In genomic region chrX:129158794-129159411, GRCm38 (mm10) we compare ENCODE assay signal across 20 mouse cellular contexts.
DNase-seq lines count a peak whose midpoint lies in the region; ATAC-seq and TF ChIP-seq lines count a peak whose summit lies in the region.
"Had no signal": no experiment of that assay in that cellular context is flagged by ENCODE, and none has a peak within 500 bp of the region (broad histone marks: within the 10 kb centered on the region; RNA-seq: fewer than 3 reads in every experiment).

No protein-coding gene starts in this region.

- TF ChIP-seq POLR2A in thymus, adult 2 months (IDR thresholded peaks at IDR 0.05; ENCODE audit: control insufficient read depth, extremely low read depth, insufficient read depth, low read length, poor library complexity): no peak

- peak; percentile 5 for DNase-seq in hindbrain, embryonic 11.5 days (ENCODE audit: low spot score)
- no peak for DNase-seq in hindbrain, embryonic 14.5 days (ENCODE audit: low spot score)
- DNase-seq in Patski (ENCODE audit: low read depth, low spot score): no peak
- peak; percentile 13 for DNase-seq in embryo, embryonic 10 days (ENCODE audit: low spot score)
- DNase-seq in forebrain, embryonic 14.5 days (ENCODE audit: low spot score): peak; percentile 19
- DNase-seq in thymus, adult 2 months: no peak
- no peak for DNase-seq in left cerebral cortex, adult 9 months (ENCODE audit: low spot score in 2 of 2)
- DNase-seq in lung, postnatal 0 days (ENCODE audit: low spot score): no peak
- DNase-seq: B cell, adult 2 months; cerebellum, postnatal 10 days; kidney, adult 2 months; lung, adult 2 months; midbrain, embryonic 14.5 days; right cerebral cortex, postnatal 14 days had no signal

- H3K36me3 ChIP-seq in hindbrain, embryonic 11.5 days (ENCODE audit: control insufficient read depth, insufficient read depth, low read length): no peaks in the 10 kb centered on the region
- no peaks in the 10 kb centered on the region for H3K36me3 ChIP-seq in hindbrain, embryonic 14.5 days (replicated peaks; ENCODE audit: control insufficient read depth, insufficient read depth)
- no peaks in the 10 kb centered on the region for H3K36me3 ChIP-seq in forebrain, embryonic 14.5 days (ENCODE audit: control insufficient read depth, insufficient read depth, low read length)
- no peaks in the 10 kb centered on the region for H3K36me3 ChIP-seq in thymus, adult 2 months (ENCODE audit: control insufficient read depth, insufficient read depth, low read length)
- no peaks in the 10 kb centered on the region for H3K36me3 ChIP-seq in lung, postnatal 0 days (ENCODE audit: insufficient read depth, low read length)
- H3K36me3 ChIP-seq: embryonic facial prominence, embryonic 13.5 days; heart, embryonic 12.5 days; limb, embryonic 10.5 days; stomach, embryonic 15.5 days had no signal

- POLR2A ChIA-PET in Patski (lab: Charles Lee): no interaction called here

- H3K27me3 ChIP-seq in hindbrain, embryonic 11.5 days (ENCODE audit: control insufficient read depth, insufficient read depth, low read length): no peaks in the 10 kb centered on the region
- no peaks in the 10 kb centered on the region for H3K27me3 ChIP-seq in hindbrain, embryonic 14.5 days (ENCODE audit: control insufficient read depth, insufficient read depth, low read length)
- H3K27me3 ChIP-seq in Patski: no peaks in the 10 kb centered on the region
- H3K27me3 ChIP-seq in forebrain, embryonic 14.5 days (replicated peaks; ENCODE audit: control insufficient read depth, insufficient read depth, low read length): no peaks in the 10 kb centered on the region
- H3K27me3 ChIP-seq in thymus, adult 2 months (ENCODE audit: control insufficient read depth, insufficient read depth, low read length): no peaks in the 10 kb centered on the region
- H3K27me3 ChIP-seq in lung, postnatal 0 days (replicated peaks; ENCODE audit: insufficient read depth, low read length): no peaks in the 10 kb centered on the region
- H3K27me3 ChIP-seq: embryonic facial prominence, embryonic 13.5 days; heart, embryonic 12.5 days; stomach, embryonic 15.5 days had no signal

- H3K27ac ChIP-seq in hindbrain, embryonic 11.5 days (ENCODE audit: low read depth, low read length): no peak overlapping the region
- H3K27ac ChIP-seq in hindbrain, embryonic 14.5 days: no peak overlapping the region
- H3K27ac ChIP-seq in forebrain, embryonic 14.5 days (ENCODE audit: low read depth, low read length): no peak overlapping the region
- no peak overlapping the region for H3K27ac ChIP-seq in thymus, adult 2 months (ENCODE audit: control insufficient read depth, insufficient read depth, low read length)
- H3K27ac ChIP-seq in lung, postnatal 0 days (ENCODE audit: low read length): no peak overlapping the region
- H3K27ac ChIP-seq: embryonic facial prominence, embryonic 13.5 days; limb, embryonic 10.5 days; macrophage; stomach, embryonic 15.5 days had no signal

- no peak overlapping the region for H3K4me2 ChIP-seq in hindbrain, embryonic 11.5 days (replicated peaks; ENCODE audit: low read depth, low read length)
- H3K4me2 ChIP-seq in hindbrain, embryonic 14.5 days (replicated peaks): no peak overlapping the region
- no peak overlapping the region for H3K4me2 ChIP-seq in forebrain, embryonic 14.5 days (ENCODE audit: low read length)
- no peak overlapping the region for H3K4me2 ChIP-seq in lung, postnatal 0 days (replicated peaks; ENCODE audit: low read depth, low read length)
- H3K4me2 ChIP-seq: embryonic facial prominence, embryonic 13.5 days; heart, embryonic 12.5 days; liver, embryonic 11.5 days; stomach, embryonic 15.5 days had no signal

- CTCF ChIA-PET in Patski (lab: Charles Lee): interaction anchor here (1.3 kb wide), 1 partner anchor 9 kb away, joined by 3 read pairs; no protein-coding TSS in a partner anchor

- no peak; the same call in 1 of the 2 replicates for ATAC-seq in hindbrain, embryonic 11.5 days (ENCODE audit: low FRiP score)
- ATAC-seq in hindbrain, embryonic 14.5 days (ENCODE audit: low FRiP score): no peak
- peak; percentile 98 for ATAC-seq in Patski
- peak; percentile 32; the same call in 1 of the 2 replicates for ATAC-seq in forebrain, embryonic 14.5 days
- no peak for ATAC-seq in lung, postnatal 0 days

- H3K4me1 ChIP-seq in hindbrain, embryonic 11.5 days (replicated peaks; ENCODE audit: control insufficient read depth, insufficient read depth, low read length): no peaks in the 10 kb centered on the region
- H3K4me1 ChIP-seq in hindbrain, embryonic 14.5 days (replicated peaks; ENCODE audit: control insufficient read depth, insufficient read depth, low read length): no peaks in the 10 kb centered on the region
- H3K4me1 ChIP-seq in forebrain, embryonic 14.5 days (ENCODE audit: control insufficient read depth, insufficient read depth, low read length): no peaks in the 10 kb centered on the region
- H3K4me1 ChIP-seq in thymus, adult 2 months (replicated peaks; ENCODE audit: control insufficient read depth, insufficient read depth, low read length): no peaks in the 10 kb centered on the region
- H3K4me1 ChIP-seq in lung, postnatal 0 days (ENCODE audit: insufficient read depth, low read depth, low read length): no peaks in the 10 kb centered on the region
- H3K4me1 ChIP-seq: embryonic facial prominence, embryonic 13.5 days; heart, embryonic 12.5 days; limb, embryonic 10.5 days; stomach, embryonic 15.5 days had no signal

- TF ChIP-seq EP300 in lung, postnatal 0 days (IDR thresholded peaks at IDR 0.05): no peak

- H3K9me3 ChIP-seq in hindbrain, embryonic 11.5 days (ENCODE audit: control insufficient read depth, low read length): no peaks in the 10 kb centered on the region
- H3K9me3 ChIP-seq in hindbrain, embryonic 14.5 days (ENCODE audit: control insufficient read depth, low read length): no peaks in the 10 kb centered on the region
- H3K9me3 ChIP-seq in forebrain, embryonic 14.5 days (replicated peaks; ENCODE audit: control insufficient read depth, low read length): no peaks in the 10 kb centered on the region
- H3K9me3 ChIP-seq in lung, postnatal 0 days (ENCODE audit: low read length): no peaks in the 10 kb centered on the region
- H3K9me3 ChIP-seq: embryonic facial prominence, embryonic 13.5 days; heart, embryonic 12.5 days; limb, embryonic 10.5 days; stomach, embryonic 15.5 days had no signal

- 55% methylated on average over 2 of the region's 2 CpGs for WGBS in hindbrain, embryonic 11.5 days
- WGBS in hindbrain, embryonic 14.5 days: 68% methylated on average over 2 of the region's 2 CpGs
- 53% methylated on average over 2 of the region's 2 CpGs for WGBS in forebrain, embryonic 14.5 days
- 76% methylated on average over 2 of the region's 2 CpGs for WGBS in thymus, adult 2 months
- WGBS in lung, postnatal 0 days: 69% methylated on average over 2 of the region's 2 CpGs

- in situ Hi-C loops in Patski (cut with MboI; ENCODE audit: low pct_unique_long_range_greater_than_20kb): no loop called here

- H3K9ac ChIP-seq in hindbrain, embryonic 11.5 days (ENCODE audit: low read depth, low read length): no peak overlapping the region
- no peak overlapping the region for H3K9ac ChIP-seq in hindbrain, embryonic 14.5 days
- no peak overlapping the region for H3K9ac ChIP-seq in forebrain, embryonic 14.5 days (ENCODE audit: low read length)
- no peak overlapping the region for H3K9ac ChIP-seq in lung, postnatal 0 days (replicated peaks; ENCODE audit: low read depth)
- H3K9ac ChIP-seq: embryonic facial prominence, embryonic 13.5 days; heart, embryonic 12.5 days; stomach, embryonic 15.5 days had no signal

- TF ChIP-seq CTCF in Patski (IDR thresholded peaks at IDR 0.05): no peak
- no peak for TF ChIP-seq CTCF in thymus, adult 2 months (IDR thresholded peaks at IDR 0.05; ENCODE audit: borderline replicate concordance, control insufficient read depth, extremely low read depth, insufficient read depth, low read length, poor library complexity)
- TF ChIP-seq CTCF in lung, postnatal 0 days (IDR thresholded peaks at IDR 0.05): no peak

- no peak overlapping the region for H3K4me3 ChIP-seq in hindbrain, embryonic 11.5 days (ENCODE audit: low read depth, low read length)
- no peak overlapping the region for H3K4me3 ChIP-seq in hindbrain, embryonic 14.5 days (replicated peaks; ENCODE audit: low read length)
- no peak overlapping the region for H3K4me3 ChIP-seq in forebrain, embryonic 14.5 days (ENCODE audit: low read depth, low read length)
- H3K4me3 ChIP-seq in thymus, adult 2 months (ENCODE audit: control insufficient read depth, insufficient read depth, low read length): no peak overlapping the region
- no peak overlapping the region for H3K4me3 ChIP-seq in lung, postnatal 0 days (ENCODE audit: low read depth, low read length)
- H3K4me3 ChIP-seq: embryonic facial prominence, embryonic 13.5 days; heart, embryonic 12.5 days; limb, embryonic 10.5 days; stomach, embryonic 15.5 days had no signal

Comparison
In these comparisons a context has a peak if more than half of its experiments do, and no peak if none do; other contexts are left out.
1. DNase-seq: peak in hindbrain, embryonic 11.5 days (single experiment), embryo, embryonic 10 days (single experiment) and forebrain, embryonic 14.5 days (single experiment); none in hindbrain, embryonic 14.5 days (single experiment), Patski (single experiment), thymus, adult 2 months (single experiment), left cerebral cortex, adult 9 months (0 of 2) and lung, postnatal 0 days (single experiment).
2. ATAC-seq: peak in Patski (single experiment) and forebrain, embryonic 14.5 days (single experiment); none in hindbrain, embryonic 11.5 days (single experiment), hindbrain, embryonic 14.5 days (single experiment) and lung, postnatal 0 days (single experiment).